Mouse (Mus musculus) inflammation-experienced regulatory T-cells, adult 16 weeks (primary cell): ENCODE results near the gene Ppp2r5c. TPM values are rescaled to one million over a fixed set of nuclear protein-coding genes. Genes with fewer than 3 reads are reported as not detected.

ENCODE experiments used
- polyA plus RNA-seq: library from polyadenylated mRNA; unstranded; fragments of 100-300 nt; shearing (Covaris generic); gene quantifications from one replicate; pipeline ENCODE4 v1.2.1, GENCODE M21; 2017

The Ppp2r5c gene
- polyA plus RNA-seq: 261 TPM

DNA sequence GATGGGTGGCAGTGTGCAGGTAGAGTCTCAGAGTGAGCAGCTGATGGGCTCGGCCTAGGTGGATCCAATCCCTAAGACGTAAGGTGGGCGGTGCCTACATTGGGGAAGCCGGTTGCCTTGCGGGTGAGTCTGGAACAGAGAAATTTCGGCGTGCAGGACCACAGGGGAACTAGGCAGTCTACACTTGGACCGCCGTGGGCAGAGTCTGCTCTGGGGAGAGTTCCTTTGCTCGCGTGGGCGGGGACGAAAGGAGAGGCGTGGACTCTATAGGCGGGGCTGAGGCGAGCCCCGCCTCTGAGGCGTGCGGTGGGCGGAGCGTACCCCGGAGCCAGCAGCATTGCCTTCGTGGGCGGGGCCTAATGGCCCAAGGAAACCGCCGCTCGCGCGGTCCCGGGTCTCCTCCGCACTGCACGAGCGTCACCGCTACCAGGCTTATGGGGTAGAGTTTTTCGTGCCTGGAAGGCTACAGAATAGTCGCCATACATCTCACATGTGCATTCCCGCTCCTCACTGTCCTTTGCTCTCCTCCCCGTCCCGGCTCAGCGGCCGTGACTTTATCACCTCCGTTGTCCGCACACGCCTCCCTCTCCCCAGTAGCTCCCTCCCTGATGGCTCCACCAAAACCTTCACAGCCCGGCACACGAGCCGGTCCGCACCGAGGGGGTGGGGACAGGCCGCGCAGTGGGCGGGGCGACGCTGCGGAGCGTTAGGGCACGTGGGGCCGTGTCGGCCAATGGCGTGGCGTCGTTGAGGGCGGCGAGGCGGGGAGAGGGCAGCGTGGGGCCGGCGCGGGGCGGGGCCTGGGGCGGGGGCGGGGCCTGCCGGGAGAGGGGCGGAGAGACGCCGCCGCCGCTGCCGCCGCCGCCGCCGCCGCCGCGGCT lies at the start of gene Ppp2r5c:
TSS of gene Ppp2r5c (plus strand) at position 831 of the 881 bp plus-strand sequence.

DNA sequence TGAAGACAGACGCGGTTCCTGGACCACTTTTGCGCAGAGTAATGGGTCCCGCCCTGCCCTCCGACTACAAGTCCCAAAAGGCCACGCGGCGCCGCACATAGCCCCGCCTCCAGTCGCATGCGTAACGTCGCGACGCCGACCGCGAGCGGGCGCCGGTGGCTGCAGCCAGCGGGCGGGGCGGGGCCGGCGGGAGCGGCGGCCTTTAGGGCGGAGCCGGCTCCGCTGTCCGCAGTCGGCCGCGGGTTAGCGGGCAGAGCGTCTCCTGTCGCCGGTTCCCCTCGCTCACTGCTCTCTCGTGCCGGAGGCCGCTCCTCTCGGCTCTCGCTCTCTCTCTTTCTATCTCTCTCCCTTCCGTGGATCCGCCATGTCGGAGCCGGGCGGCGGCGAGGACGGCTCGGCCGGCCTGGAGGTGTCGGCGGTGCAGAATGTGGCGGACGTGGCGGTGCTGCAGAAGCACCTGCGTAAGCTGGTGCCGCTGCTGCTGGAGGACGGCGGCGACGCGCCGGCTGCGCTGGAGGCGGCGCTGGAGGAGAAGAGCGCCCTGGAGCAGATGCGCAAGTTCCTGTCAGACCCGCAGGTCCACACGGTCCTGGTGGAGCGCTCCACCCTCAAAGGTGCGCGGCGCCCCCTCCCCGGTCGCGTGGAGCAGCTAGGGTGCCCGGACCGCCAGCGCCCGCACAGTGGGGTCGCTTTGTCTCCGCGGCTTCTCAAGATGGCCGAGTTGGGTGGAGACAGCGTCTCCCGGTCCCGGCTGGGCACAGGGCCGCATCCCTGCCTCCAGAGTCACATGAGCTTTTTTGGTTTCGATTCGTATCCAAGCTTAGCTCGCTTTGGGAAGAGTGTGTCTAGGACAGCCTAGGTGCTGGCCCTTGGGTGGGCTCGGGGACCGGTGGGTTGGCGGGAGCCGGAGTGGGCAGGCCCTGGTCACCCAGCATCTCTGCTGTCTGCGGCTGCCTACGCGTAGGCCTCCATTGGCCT lies 154.6 kb downstream of the Ppp2r5c start, which contains the start of gene Dync1h1:
TSS of gene Dync1h1 (plus strand) at position 212 of the 978 bp plus-strand sequence.

Other genes with a start within 250 kb of the Ppp2r5c start
- gene Dio3, start 168.1 kb upstream of the Ppp2r5c start, polyA plus RNA-seq: not detected
- gene Dync1h1, start 154.3 kb downstream of the Ppp2r5c start, polyA plus RNA-seq: 32.0 TPM
- not detected for gene 1700001K19Rik, start 235.5 kb downstream of the Ppp2r5c start, polyA plus RNA-seq